Mouse (Mus musculus) hindbrain, embryonic 15.5 days (tissue): ENCODE measurements around the gene Dclk1. TPM values are rescaled to one million over a fixed set of nuclear protein-coding genes. Genes with fewer than 3 reads are reported as not detected.

Experiments
- polyA plus RNA-seq: library from polyadenylated mRNA; unstranded; fragments of >200 nt; fragmentation: Nextera tagmentation; extraction: Ambion mirVana; gene quantifications from 2 replicates; pipeline ENCODE4 v1.2.1, GENCODE M21; 2015

Dclk1 gene
- polyA plus RNA-seq, 1 experiment from 2014 or later: 266 TPM

Other genes with a start within 250 kb of the Dclk1 start
- gene Ccna1, start 186.9 kb upstream of the Dclk1 start, polyA plus RNA-seq: 1.4 and 2.1 TPM in 2 replicates
- 14.1 and 16.1 TPM in 2 replicates for gene Spg20, start 130.3 kb upstream of the Dclk1 start, polyA plus RNA-seq
- gene Ccdc169, start 105.0 kb upstream of the Dclk1 start, polyA plus RNA-seq: 0.13 TPM in 1 of 2 replicates, not detected in the other
- gene Sohlh2, start 60.3 kb upstream of the Dclk1 start, polyA plus RNA-seq: 0.10 and 0.12 TPM in 2 replicates
- not detected in 2 replicates for gene Gm21954, start 229.8 kb downstream of the Dclk1 start, polyA plus RNA-seq